Mouse (Mus musculus) forebrain, postnatal 0 days (tissue): ENCODE results near the gene Cul1. TPM values are rescaled to one million over a fixed set of nuclear protein-coding genes. Genes with fewer than 3 reads are reported as not detected.

ENCODE experiments used
- ATAC-seq: fragments of 200-750 bp; cut with Nextera tagmentation; 2 replicates; pipeline ENCODE4 v1.8.0; 2017; ENCODE audit warnings: mild to moderate bottlenecking, moderate library complexity
- DNase-seq: peaks from one replicate; pipeline ENCODE4 v3.0.0-alpha.2; 2015
- H3K27ac ChIP-seq: fragments of 300-500 bp; sonication (generic); 2 replicates; pipeline ENCODE4 v1.5.1; 2014; ENCODE audit warnings: low read depth, mild to moderate bottlenecking, antibody characterized with exemption, low read length, moderate library complexity, mixed read lengths
- H3K27me3 ChIP-seq: fragments of 300-500 bp; sonication (generic); 2 replicates; pipeline ENCODE4 v1.6.1; 2014; ENCODE audit warnings: mild to moderate bottlenecking, low read length, mixed read lengths; ENCODE audit not compliant: insufficient read depth
- H3K36me3 ChIP-seq: fragments of 300-500 bp; sonication (generic); 2 replicates; pipeline ENCODE4 v1.6.1; 2014; ENCODE audit warnings: mild to moderate bottlenecking, moderate library complexity; ENCODE audit not compliant: insufficient read depth
- H3K4me1 ChIP-seq: fragments of 300-500 bp; sonication (generic); 2 replicates; pipeline ENCODE4 v1.6.1; 2014; ENCODE audit warnings: antibody characterized with exemption; ENCODE audit not compliant: insufficient read depth
- H3K4me2 ChIP-seq: fragments of 300-500 bp; sonication (generic); 2 replicates; pipeline ENCODE4 v1.6.1; 2014; ENCODE audit warnings: low read depth, mild to moderate bottlenecking, moderate library complexity
- H3K4me3 ChIP-seq: fragments of 300-500 bp; sonication (generic); 2 replicates; pipeline ENCODE4 v1.5.1; 2014; ENCODE audit warnings: low read depth, low read length, mixed read lengths
- H3K9ac ChIP-seq: fragments of 300-500 bp; sonication (generic); 2 replicates; pipeline ENCODE4 v1.6.1; 2014; ENCODE audit warnings: mild to moderate bottlenecking
- H3K9me3 ChIP-seq: fragments of 300-500 bp; sonication (generic); 2 replicates; pipeline ENCODE4 v1.6.1; 2016; ENCODE audit warnings: low read length
- CTCF ChIP-seq: sonication (generic); IDR thresholded peaks from 2 replicates; pipeline ENCODE4 v1.5.1; 2016; ENCODE audit warnings: antibody characterized with exemption, control low read depth, low read depth
- WGBS: fragments of 180-500 bp; shearing (Covaris S2); extraction: QIAGEN DNeasy Blood & Tissue Kit; methylation state at CpG from one replicate; pipeline ENCODE4 v1.1.7; 2014; 5-methylcytosine and 5-hydroxymethylcytosine counted together
- polyA plus RNA-seq: library from polyadenylated mRNA; unstranded; fragments of >200 nt; fragmentation: Nextera tagmentation; extraction: Ambion mirVana; gene quantifications from 2 replicates; pipeline ENCODE4 v1.2.1, GENCODE M21; 2015
- total RNA-seq: library from RNA; depleted of rRNA; stranded (reverse); fragments of >200 nt; gene quantifications from 2 replicates; pipeline ENCODE4 v1.2.3, GENCODE M21; 2014

The Cul1 gene
- total and polyA plus RNA-seq, 2 experiments from 2014 or later, result 119 to 158 TPM

- Histone ChIP-seq H3K4me1 (no peaks in the 10 kb centered on the region), H3K4me2 (no peak overlapping the region), H3K9ac (no peak overlapping the region), H3K27ac (no peak overlapping the region), H3K9me3 (no peaks in the 10 kb centered on the region), H3K36me3 (peaks cover 74% of the 10 kb centered on the region), H3K4me3 (no peak overlapping the region), H3K27me3 (no peaks in the 10 kb centered on the region)
- 92% methylated on average over 1 of the region's 1 CpGs for WGBS
- TF ChIP-seq CTCF, result no peak
- no peak for DNase-seq
- ATAC-seq, result peak; percentile 18; the same call in 1 of the 2 replicates
Observed at GRCm38 (mm10) chr6:47527655-47528054, 74.5 kb downstream of the Cul1 start.

- DNase-seq (no peak), ATAC-seq (no peak)
- Histone ChIP-seq H3K36me3 (peaks cover 52% of the 10 kb centered on the region), H3K4me2 (no peak overlapping the region), H3K9ac (no peak overlapping the region), H3K4me3 (no peak overlapping the region), H3K27ac (no peak overlapping the region), H3K27me3 (no peaks in the 10 kb centered on the region), H3K9me3 (no peaks in the 10 kb centered on the region), H3K4me1 (no peaks in the 10 kb centered on the region)
- 82% methylated on average over 1 of the region's 1 CpGs for WGBS
- TF ChIP-seq CTCF, result no peak
Observed at GRCm38 (mm10) chr6:47532547-47532946, 79.3 kb downstream of the Cul1 start.

- WGBS, result 85% methylated on average over 5 of the region's 5 CpGs
- DNase-seq (no peak), ATAC-seq (no peak)
- Histone ChIP-seq H3K27ac (no peak overlapping the region), H3K4me3 (no peak overlapping the region), H3K36me3 (peaks cover 38% of the 10 kb centered on the region), H3K27me3 (no peaks in the 10 kb centered on the region), H3K9ac (no peak overlapping the region), H3K4me2 (no peak overlapping the region), H3K4me1 (no peaks in the 10 kb centered on the region), H3K9me3 (no peaks in the 10 kb centered on the region)
- no peak for TF ChIP-seq CTCF
Observed at GRCm38 (mm10) chr6:47535333-47535732, 82.1 kb downstream of the Cul1 start.

GRCm38 (mm10) chr6:47552280-47552679 is 99.1 kb downstream of the Cul1 start:
- Histone ChIP-seq H3K36me3 (peaks cover 50% of the 10 kb centered on the region), H3K27me3 (no peaks in the 10 kb centered on the region), H3K9me3 (no peaks in the 10 kb centered on the region), H3K9ac (no peak overlapping the region), H3K4me3 (no peak overlapping the region), H3K4me1 (no peaks in the 10 kb centered on the region), H3K27ac (no peak overlapping the region), H3K4me2 (no peak overlapping the region)
- no peak for TF ChIP-seq CTCF
- DNase-seq, result no peak
- 94% methylated on average over 4 of the region's 4 CpGs for WGBS
- no peak for ATAC-seq

GRCm38 (mm10) chr6:47559287-47559686 is 106.1 kb downstream of the Cul1 start:
- Histone ChIP-seq H3K4me2 (no peak overlapping the region), H3K27ac (no peak overlapping the region), H3K36me3 (peaks cover 26% of the 10 kb centered on the region; the same call in 1 of the 2 replicates), H3K27me3 (no peaks in the 10 kb centered on the region), H3K4me3 (no peak overlapping the region), H3K4me1 (no peaks in the 10 kb centered on the region), H3K9ac (no peak overlapping the region), H3K9me3 (no peaks in the 10 kb centered on the region)
- 87% methylated on average over 2 of the region's 2 CpGs for WGBS
- DNase-seq, result no peak
- TF ChIP-seq CTCF, result no peak
- ATAC-seq, result no peak

- ATAC-seq, result no peak
Observed at GRCm38 (mm10) chr6:47560407-47560806, 107.2 kb downstream of the Cul1 start.

GRCm38 (mm10) chr6:47560846-47561245 is 107.6 kb downstream of the Cul1 start:
- DNase-seq, result no peak
- Histone ChIP-seq H3K9ac (no peak overlapping the region), H3K27ac (no peak overlapping the region), H3K36me3 (peaks cover 15% of the 10 kb centered on the region; the same call in 1 of the 2 replicates), H3K4me1 (no peaks in the 10 kb centered on the region), H3K4me3 (no peak overlapping the region), H3K9me3 (no peaks in the 10 kb centered on the region), H3K27me3 (no peaks in the 10 kb centered on the region), H3K4me2 (no peak overlapping the region)
- no peak for ATAC-seq
- 97% methylated on average over 2 of the region's 2 CpGs for WGBS
- TF ChIP-seq CTCF, result no peak

More at GRCm38 (mm10) chr6:47560407-47560806, 107.2 kb downstream of the Cul1 start:
- Histone ChIP-seq H3K4me3 (no peak overlapping the region), H3K4me1 (no peaks in the 10 kb centered on the region), H3K9ac (no peak overlapping the region), H3K27me3 (no peaks in the 10 kb centered on the region), H3K9me3 (no peaks in the 10 kb centered on the region), H3K4me2 (no peak overlapping the region), H3K36me3 (peaks cover 19% of the 10 kb centered on the region; the same call in 1 of the 2 replicates), H3K27ac (no peak overlapping the region)
- TF ChIP-seq CTCF, result no peak
- DNase-seq, result no peak
